Mouse (Mus musculus) megakaryocyte progenitor cell, adult 5-6 weeks (primary cell): ENCODE measurements around the gene Arhgap33. TPM values are rescaled to one million over a fixed set of nuclear protein-coding genes. Genes with fewer than 3 reads are reported as not detected.

ENCODE experiments used
- ATAC-seq: replicated peaks from 2 replicates; pipeline ENCODE4 v1.8.0; 2016; ENCODE audit warnings: mild to moderate bottlenecking, moderate TSS enrichment, inconsistent platforms; ENCODE audit not compliant: poor library complexity
- total RNA-seq, 2 experiments: library from RNA; stranded (forward) in 1 of 2; stranded (reverse) in 1 of 2; fragments of 157-497, 149-512 nt in 1 of 2; fragments of 200-1000 nt in 1 of 2; gene quantifications; 2 replicates each; pipeline versions ENCODE4 v1.2.3 to v1.2.4; 2015 to 2017

The Arhgap33 gene
- total RNA-seq, 2 experiments from 2014 or later = 1.4 to 5.8 TPM

DNA sequence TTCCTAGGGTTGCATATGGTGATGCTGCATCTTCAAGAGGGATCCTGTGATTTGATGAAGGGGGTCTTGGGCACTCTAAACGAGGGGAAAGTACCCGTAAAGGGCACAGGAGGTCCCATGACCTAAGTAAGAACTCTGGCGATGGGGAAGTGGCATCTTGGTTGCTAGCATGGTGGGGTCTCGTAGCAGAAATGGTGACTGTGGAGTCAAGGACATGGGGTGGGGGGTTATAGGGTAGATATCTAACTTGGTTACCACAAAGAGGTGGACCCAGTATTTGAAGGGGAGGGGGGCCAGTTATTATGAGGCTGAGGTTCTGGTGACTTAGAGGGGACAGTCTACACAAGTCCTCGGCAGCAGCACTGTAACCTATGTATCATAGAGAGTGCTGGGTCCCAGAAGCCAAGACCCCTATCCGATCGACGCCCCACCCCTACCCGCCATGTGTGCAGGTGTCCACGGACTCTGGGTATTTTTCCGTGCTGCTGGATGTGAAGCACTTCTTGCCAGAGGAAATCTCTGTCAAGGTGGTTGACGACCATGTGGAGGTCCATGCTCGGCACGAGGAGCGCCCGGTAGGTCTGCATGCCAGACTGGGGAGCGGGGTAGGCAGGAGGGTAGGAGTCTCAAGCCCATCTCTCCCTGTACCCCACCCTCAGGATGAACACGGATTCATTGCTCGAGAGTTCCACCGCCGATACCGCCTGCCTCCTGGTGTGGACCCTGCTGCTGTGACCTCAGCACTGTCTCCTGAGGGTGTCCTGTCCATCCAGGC, 19.1 kb upstream of the Arhgap33 start:
- ATAC-seq = no peak

DNA sequence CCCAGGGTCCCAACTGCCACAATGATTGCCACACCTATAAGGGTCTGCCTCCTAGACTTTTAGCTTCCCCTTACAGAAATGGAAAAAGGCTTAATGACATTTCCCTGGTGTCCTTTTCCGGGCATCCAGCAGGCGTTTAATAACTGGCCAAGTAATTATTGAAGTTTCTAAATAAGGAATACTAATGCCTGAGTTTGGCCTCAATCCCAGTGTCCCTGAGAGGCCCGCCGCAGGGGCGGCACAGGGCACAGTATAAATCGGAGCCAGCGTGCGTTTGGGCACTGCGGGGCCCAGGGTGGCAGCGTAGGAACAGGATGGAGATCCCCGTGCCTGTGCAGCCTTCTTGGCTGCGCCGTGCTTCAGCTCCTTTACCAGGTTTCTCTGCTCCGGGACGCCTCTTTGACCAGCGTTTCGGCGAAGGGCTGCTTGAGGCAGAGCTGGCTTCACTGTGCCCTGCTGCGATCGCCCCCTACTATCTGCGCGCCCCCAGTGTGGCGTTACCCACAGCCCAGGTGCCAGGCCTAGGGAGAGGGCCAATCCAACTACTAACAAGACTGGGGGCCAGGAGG, 18.2 kb upstream of the Arhgap33 start:
- 0 out of 2 replicates have a peak, but pooled peaks have one; percentile 15 for ATAC-seq

DNA sequence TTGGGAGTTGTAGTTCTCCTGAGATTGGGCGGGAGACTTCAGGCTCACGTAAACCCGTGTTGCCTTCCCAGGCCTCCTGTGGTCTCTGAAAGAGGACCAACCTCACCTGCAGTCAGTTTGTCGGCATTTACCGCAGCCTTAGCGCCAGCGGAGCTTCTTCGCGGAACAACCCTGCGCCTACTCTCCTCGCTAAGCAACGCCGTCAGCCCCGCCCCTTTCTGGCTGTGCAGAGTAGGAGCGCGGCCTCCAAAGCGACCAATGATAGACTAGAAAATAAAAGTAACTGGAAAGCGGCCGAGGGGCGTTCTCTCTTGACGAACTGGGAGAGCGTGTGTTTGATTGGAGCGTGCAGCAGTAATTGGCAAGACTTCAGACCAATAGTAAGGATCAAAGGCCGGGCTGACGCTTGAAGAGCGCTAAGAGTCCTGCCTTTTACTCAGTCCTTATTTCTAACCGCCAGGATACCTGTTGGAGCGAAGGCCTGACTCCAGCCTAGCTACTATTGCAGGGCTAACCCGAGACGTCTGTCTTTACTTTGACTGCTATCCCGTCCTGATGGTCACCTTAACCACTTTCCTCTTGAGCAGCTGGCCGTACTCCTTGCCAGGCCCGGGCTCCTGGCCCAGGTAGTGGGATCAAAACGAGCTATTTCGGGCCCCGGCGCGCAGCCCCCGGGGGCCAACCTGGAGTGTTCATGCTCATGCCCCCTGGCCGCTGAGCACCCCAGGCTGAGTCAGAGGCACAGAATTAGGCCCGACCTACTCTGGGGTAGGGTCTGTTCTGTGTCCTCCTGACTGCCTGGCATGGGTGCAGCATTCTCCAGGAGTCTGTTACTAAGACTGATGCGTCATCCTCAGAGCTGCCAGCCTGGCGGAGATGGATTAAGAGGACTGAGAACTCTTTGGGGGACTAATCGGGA, 17.5 kb upstream of the Arhgap33 start, which contains the start of the genes Hspb6 and Proser3:
Gene Hspb6, plus strand, starts transcription at position 77 of the 919 bp plus-strand sequence.
Gene Proser3, minus strand, starts transcription at position 198 of the 919 bp plus-strand sequence.
- ATAC-seq = peak; percentile 85

DNA sequence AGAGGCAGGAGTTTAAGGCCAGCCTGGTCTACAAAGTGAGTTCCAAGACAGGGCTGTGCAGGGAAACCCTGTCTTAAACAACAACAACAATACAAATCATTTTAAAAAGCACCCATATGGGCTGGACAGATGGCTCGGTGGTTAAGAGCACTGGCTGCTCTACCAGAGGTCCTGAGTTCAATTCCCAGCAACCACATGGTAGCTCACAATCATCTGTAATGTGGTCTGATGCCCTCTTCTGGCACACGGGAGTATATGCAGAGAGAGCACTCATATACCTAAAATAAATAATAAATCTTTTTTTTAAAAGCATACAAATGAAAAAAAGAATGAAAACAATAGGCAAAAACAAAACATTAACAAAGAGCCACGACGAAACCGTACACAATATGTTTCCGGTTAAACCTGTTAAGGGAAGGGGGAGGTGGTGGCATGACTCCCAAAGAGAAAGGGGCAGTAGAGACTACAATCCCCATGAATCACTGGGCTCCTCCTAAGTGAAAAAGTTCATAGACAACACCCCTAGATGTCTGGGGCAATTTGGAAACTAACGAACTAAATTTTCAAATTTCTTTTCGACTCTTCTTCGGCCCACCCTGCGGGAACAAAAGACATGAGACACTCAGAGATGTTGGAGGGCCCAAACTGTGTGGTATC, 16.7 kb upstream of the Arhgap33 start:
- peak; percentile 55 for ATAC-seq

DNA sequence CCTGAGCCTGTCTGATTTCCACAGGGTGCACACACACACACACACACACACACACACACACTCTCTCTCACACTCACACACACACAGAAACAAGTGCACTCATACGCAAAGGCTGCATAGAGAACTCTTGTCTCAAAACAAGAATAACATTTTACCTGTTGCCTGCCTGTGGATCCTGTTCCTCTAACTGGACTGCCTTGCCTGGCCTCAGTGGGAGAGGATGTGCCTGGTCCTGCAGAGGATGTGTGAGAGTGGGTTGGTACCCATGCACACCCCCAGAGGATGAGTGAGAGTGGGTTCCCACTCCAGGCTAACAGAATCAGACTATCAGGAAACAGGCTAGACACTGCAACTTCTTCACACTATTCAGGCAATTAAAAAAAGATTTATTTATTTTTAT, 15.7 kb upstream of the Arhgap33 start:
- ATAC-seq = no peak

DNA sequence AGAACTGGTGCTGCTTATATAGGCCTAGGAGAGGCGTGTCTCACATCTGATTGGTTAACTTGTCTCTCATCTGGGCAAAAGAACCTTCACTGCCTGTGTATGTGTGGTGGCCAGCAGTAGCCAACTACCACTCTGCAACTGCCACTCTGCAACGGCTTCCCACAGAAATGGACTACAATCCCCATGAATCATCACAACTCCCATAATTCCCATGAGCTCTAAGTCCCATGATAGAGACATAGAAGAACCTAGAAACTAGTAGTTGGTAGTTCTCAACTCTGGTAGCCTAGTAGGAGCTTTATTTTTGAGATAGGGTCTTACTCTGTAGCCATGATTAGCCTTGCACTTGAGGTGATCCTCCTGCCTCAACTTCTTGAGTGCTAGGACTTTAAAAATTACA, 15.0 kb upstream of the Arhgap33 start:
- ATAC-seq = no peak

DNA sequence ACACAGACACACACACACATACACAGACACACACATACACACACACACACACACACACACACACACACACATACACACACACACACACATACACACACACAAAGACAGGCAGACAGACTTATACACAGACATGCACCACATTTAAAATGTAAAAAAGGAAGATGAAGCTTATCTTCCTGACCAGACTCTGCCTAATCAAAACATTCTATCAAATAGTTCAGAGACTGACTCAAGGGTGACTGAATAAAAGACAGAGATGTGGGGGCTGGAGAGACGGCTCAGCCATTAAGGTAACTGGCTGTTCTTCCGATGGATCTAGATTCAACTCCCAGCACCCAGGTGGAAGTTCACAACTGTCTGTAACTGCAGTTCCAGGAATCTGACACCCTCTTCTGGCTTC, 9.5 kb upstream of the Arhgap33 start:
- peak; percentile 71 for ATAC-seq

DNA sequence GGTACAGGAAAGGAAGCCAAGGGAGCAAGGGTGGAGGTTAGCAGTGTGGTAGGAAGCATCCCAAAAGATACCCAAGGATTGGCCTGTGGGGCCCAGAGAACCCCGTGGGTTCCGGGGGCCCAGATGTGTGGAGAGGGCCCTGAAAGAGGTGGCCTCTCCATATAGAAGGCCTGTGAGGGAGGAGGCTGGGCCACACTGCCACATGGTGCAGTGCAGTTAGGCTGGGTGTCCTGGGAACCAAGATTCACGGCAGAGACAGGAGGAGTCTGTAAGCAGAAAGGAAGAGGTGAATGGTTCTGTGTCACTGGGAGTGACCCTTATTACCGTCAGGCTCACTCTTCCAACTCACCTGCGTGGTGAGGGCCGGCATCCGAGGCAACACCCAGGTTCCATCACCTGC, 5.7 kb upstream of the Arhgap33 start:
- ATAC-seq = no peak

DNA sequence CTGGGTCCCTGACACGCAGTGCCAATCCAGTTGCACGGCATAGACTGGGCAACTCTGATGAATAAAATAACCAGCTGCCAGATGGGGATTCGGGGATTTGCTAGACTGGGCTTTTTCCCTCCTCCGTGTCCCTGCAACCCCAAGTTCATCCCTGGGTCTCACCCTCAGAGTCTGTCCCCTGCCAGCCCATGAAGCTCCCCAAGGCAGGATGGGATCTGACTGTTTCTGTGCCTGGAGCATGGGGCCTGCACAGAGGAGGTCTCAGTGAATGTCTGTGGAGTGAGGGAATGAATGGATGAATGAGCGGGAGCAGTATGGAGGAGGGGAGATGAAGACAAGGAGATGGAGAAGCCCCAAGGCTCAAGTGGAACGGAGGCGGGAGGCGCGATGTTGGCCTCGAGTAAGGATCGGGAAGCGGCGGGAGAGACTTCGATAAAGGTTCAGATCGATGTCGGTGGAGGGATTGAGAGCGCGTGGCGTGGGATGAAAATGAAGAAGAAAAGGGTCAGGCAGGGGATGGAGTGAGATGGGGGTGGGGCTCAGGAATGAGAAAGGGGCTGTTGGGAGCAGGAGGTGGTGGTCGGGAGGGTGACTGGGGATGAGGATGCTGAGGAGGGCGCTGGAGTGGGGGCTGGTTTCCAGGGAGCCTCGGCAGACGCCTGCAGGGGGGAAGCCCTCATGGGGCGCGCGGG, 773 bp downstream of the Arhgap33 start:
- ATAC-seq = no peak

DNA sequence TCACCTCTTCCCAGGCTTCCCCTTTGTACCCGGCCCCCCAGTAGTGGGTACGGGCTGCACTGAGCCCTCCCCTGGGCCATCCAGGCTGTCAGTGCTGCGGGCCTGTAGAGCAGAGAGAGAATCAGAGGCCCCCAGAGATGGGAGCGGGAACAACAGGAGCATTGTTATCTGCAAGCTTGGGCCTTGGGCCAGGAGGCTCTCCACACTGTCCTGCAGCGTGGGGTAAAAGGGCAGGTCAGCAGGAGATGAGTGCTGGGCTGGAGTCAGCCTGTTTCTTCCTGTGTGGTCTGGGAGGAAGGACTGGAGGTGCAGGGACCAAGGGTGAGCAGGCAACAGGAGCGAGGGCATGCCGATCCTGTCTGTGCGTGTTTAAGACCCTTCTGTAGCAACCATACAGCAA, 1.9 kb downstream of the Arhgap33 start:
- no peak for ATAC-seq

DNA sequence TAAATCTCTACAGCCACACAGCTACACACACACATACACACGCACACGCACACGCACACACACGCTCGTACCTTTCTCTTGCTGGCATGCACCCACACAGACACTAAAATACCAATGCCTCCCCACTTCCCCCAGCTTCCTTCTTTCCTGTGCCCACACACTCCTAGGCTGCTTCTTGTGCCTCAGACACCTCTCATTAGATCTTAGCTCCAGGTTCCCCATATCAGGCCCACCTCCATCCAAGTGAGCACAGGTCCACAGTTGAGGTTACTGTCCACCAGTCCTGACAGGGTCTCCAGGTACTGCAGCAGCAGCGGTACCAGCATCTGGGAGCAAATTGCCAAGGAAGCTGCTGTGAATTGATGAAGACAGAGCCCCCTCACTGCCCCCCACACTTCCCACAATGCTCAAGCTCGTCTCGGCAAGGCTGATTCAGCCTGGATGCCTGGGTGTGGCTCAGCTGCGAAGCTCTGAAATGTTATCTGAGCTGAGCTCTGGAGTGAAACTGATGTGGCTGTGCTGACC, 3.5 kb downstream of the Arhgap33 start:
- ATAC-seq = no peak

DNA sequence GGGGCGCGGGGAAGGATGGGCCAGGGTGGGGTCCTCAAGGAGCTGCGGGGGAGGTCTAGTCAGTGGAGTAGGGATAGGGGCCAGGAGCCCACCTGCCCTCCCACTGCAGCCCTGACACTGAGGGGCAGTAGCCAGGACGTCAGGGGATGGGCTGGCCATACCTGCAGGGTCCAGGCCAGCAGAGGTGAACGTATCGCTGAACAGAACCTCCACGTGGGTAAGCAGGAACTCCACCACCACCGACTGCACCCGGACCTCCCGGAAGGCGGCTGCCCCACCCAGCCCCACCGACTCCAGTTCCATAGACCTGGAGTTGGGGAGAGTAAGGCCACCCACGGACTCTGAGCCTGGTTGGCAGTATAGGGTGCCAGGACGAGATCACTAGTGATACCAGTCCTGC, 7.9 kb downstream of the Arhgap33 start:
- no peak for ATAC-seq

DNA sequence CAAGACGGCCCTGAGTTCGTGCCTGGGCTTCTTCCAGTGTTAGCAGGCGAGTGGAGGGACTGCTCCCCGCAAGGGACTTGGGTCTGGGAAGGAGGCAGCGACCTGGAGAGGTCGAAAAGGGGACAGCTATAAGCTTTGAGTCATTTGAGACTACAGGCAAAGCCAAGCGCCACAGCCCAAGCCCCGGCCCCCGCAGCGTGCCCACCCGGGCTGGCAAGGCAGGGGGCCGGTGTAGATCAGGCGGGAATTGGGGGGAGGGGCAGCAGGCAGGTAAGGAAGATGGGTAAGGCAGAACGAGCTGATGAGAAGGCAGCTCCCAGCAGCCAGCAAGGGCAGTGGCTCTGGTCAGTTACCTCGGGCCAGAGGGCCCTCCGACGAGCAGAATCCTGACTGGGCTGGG, 8.5 kb downstream of the Arhgap33 start:
- ATAC-seq = no peak

DNA sequence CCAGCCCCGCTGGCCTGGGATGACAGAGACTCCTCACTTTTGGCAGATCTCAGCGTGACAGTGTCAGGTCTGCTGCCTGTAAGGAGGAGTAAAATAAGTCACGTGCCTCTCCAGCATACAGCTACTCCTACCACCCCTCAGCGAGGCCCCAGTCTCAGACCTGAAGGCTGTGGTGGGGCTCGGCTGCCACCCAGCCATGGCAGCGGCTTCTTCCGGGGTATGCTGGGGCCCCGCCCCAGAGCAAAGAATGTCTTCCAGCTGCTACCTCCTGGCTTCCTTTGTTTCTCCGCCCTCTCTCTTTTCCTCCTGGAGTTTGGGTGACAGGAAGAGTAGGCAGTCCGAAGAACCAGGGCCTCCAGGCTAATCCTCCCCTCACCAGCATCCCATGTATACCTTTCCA, 8.9 kb downstream of the Arhgap33 start:
- no peak for ATAC-seq

DNA sequence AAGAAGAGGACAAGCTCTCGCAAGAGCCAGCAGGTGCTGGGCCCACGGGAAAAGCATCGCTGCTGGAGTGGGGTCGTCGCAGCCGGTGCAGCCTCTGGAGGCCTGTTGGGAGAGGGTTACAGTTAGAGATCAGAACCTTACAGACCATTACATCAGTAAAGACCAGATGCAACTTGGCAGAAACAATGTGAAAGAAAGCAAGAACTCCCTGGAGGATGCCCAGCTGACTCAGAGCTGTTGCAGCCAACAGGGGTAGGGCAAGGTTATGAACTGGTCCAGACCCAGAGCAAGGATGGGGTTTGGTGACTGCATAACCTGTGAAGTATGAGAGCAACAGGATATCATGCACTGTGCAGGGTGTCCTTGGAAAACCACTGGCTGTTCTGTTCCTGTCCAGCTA, 10.4 kb downstream of the Arhgap33 start:
- ATAC-seq = no peak

DNA sequence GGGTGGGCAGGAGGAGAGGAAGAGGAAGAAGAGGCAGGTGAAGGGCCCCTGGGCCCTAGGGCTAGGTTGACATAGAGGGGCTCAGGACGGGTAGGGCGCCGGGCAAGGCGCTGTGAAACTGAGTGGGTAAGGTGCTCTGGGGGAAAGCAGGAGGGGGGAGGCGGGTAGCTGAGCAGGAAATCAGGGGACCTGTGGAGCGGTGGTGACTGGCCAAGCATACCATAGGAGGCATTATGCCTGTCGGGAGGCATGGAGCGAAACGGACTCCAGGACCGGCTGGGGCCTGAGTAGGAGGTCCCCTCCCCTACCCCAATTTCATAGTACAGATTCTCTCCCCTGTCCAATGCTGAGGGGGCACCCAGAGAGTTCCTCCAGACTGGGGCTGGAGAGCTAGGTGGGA, 12.0 kb downstream of the Arhgap33 start:
- ATAC-seq = no peak

DNA sequence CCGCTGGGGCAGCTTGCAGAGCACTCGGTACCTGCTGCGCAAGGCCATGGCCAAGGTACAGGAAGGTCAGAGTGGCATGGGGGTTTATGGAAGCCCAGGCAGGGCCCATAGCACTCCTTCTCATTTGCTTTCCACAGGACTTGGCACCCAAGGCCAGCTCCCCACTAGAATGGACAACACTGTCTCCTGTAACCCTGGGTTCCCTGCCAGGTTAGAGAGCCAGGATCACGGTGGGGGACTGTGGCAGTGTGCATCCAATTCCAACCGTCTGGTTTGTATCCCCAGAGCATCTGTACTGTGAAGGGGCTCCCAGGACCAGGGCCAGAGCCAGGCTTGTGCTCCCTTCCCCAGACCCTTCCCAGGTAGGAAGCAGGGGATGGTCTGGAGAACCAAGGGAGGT, 14.0 kb downstream of the Arhgap33 start:
- ATAC-seq = no peak

DNA sequence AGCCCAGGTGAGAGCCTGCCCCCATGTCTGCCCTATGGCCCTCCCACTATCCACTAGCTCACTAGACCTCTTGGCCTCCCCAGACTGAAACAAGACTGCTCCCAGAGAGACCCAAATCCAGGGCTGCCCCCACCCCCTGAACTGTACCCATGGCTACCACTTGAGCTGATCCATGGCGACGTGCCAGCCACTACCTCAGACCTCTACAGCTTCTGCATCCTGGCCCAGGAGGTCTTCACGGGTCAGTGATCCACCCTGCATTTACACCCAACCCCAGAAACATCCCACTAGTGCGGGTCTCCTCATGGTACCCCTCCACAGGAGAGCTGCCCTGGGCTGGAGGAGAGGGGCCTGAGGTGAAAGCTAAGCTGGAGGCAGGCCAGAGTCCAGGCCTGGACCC, 14.5 kb downstream of the Arhgap33 start:
- ATAC-seq = no peak

DNA sequence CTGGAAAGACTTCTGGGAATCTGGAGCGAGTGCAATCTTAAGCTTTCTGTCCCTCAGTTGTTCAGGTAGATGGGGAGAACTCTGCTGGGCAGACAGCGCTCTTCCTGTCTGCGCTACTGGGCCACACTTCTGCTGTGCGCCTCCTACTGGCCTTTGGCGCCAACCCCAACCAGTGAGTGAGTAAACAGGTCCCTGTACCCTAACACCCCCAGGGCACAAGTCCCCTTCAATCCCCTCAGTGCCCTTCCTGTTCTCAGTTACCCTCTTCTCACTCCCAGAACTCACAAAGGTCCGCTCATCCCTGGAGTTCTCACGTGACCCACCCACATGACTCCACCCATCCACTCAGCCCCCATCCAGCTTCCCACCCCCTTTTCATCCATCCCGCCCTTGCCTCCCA, 16.5 kb downstream of the Arhgap33 start:
- no peak for ATAC-seq
